Mouse (Mus musculus) spleen, embryonic (tissue): ENCODE results near the gene Avil.

ENCODE experiments used
- CTCF ChIA-PET: fragments of 350-600 bp; sonication (Branson Sonifier 250); formaldehyde crosslinking; loops from one replicate; lab custom pipeline; 2022; lab: Charles Lee

The Avil gene

GRCm38 (mm10) chr10:127000529-127000928 lies at the start of gene Avil:
Avil (plus strand) TSS chr10:127000709.
- CTCF ChIA-PET: interaction anchor here (0.7 kb wide), 1 partner anchor 28 kb away, joined by 3 read pairs; no protein-coding TSS in a partner anchor

- CTCF ChIA-PET: no interaction called here
These were observed 48.1 kb upstream of the Avil start for GRCm38 (mm10) chr10:126952375-126952774.

- CTCF ChIA-PET: no interaction called here
These were observed 47.5 kb upstream of the Avil start for GRCm38 (mm10) chr10:126953029-126953471.

GRCm38 (mm10) chr10:126956692-126957358 lies 43.7 kb upstream of the Avil start:
- CTCF ChIA-PET: no interaction called here

- CTCF ChIA-PET: no interaction called here
These were observed 43.0 kb upstream of the Avil start for GRCm38 (mm10) chr10:126957359-126958107.

- CTCF ChIA-PET: no interaction called here
These were observed 40.0 kb upstream of the Avil start for GRCm38 (mm10) chr10:126960496-126960895.

GRCm38 (mm10) chr10:126961757-126962156 lies 38.8 kb upstream of the Avil start:
- CTCF ChIA-PET: no interaction called here

- CTCF ChIA-PET: interaction anchor here (0.6 to 0.7 kb wide), 3 partner anchors 15 to 977 kb away, joined by 6 to 10 read pairs (median 7); no protein-coding TSS in a partner anchor
These were observed 38.1 kb upstream of the Avil start for GRCm38 (mm10) chr10:126962271-126962965.

GRCm38 (mm10) chr10:126962966-126963330 lies 37.6 kb upstream of the Avil start:
- CTCF ChIA-PET: interaction anchor here (0.7 kb wide), 3 partner anchors 23 to 978 kb away, joined by 7 to 10 read pairs (median 9); no protein-coding TSS in a partner anchor

GRCm38 (mm10) chr10:126963821-126964220 lies 36.7 kb upstream of the Avil start:
- CTCF ChIA-PET: interaction anchor here (0.7 kb wide), 1 partner anchor 68 kb away, joined by 9 read pairs; no protein-coding TSS in a partner anchor

- CTCF ChIA-PET: interaction anchor here (0.6 kb wide), 1 partner anchor 70 kb away, joined by 3 read pairs; no protein-coding TSS in a partner anchor
These were observed 29.0 kb upstream of the Avil start for GRCm38 (mm10) chr10:126971363-126972050.

- CTCF ChIA-PET: no interaction called here
These were observed 28.3 kb upstream of the Avil start for GRCm38 (mm10) chr10:126972051-126972725.

GRCm38 (mm10) chr10:126972988-126973387 lies 27.5 kb upstream of the Avil start:
- CTCF ChIA-PET: no interaction called here

- CTCF ChIA-PET: interaction anchor here (0.7 kb wide), 1 partner anchor 100 kb away, joined by 6 read pairs; no protein-coding TSS in a partner anchor
These were observed 24.8 kb upstream of the Avil start for GRCm38 (mm10) chr10:126975706-126976105.

- CTCF ChIA-PET: interaction anchor here (0.7 kb wide), 1 partner anchor 15 kb away, joined by 6 read pairs; no protein-coding TSS in a partner anchor
These were observed 23.4 kb upstream of the Avil start for GRCm38 (mm10) chr10:126977076-126977475.

GRCm38 (mm10) chr10:126978277-126978994 lies 22.1 kb upstream of the Avil start, which contains the start of gene Ctdsp2:
Ctdsp2 (plus strand) TSS chr10:126978717.
- CTCF ChIA-PET: no interaction called here

GRCm38 (mm10) chr10:126979121-126979635 lies 21.3 kb upstream of the Avil start:
- CTCF ChIA-PET: no interaction called here

GRCm38 (mm10) chr10:126979636-126980151 lies 20.8 kb upstream of the Avil start:
- CTCF ChIA-PET: no interaction called here
